Mouse (Mus musculus): ENCODE data around the gene Heatr6.

Gene Heatr6

GRCm38 (mm10) chr11:83747376-83748265, 5.9 kb upstream of the Heatr6 start:
- DNase-seq (ENCODE audit: low read depth, low spot score), result no peak

DNA sequence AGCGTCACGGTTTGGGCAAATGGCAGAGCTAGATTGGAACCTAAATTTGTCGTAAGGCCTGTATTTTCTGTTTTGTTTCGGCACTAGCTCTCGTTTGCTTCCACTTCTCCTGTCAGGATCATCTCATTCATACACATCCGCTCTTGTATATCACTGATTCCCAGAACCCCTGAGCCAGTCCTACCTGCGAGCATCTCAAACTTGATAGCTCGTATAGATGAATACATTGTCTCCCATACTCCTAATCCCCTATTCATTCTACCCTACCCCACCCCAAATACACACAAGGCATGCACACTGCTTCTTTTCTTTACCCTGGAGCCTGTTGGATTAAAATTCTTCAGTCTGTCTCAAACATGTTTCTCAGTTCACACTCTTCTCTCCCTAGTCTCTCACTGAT, 731 bp downstream of the Heatr6 start:
- no peak for DNase-seq (ENCODE audit: low read depth, low spot score)

DNA sequence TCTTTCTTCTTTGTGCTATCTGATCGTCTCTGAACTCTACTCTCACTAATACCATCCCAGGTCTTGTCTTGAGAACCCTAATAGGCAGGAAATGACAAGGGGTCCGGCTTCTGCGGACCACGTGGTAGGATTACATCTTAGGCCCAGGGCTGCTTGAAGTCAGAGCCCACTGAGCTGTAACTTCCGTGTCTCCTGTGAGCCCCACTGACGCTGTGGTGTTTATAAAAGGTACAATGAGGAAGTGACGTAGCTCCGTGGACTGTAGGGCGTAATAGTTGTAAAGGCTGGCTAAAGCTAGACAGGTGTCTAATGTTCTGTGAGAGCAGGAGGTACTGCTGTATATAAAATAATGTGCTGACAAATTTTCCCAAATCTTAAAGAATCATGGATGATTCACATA, 13.8 kb downstream of the Heatr6 start:
- DNase-seq (ENCODE audit: low read depth, low spot score), result no peak

DNA sequence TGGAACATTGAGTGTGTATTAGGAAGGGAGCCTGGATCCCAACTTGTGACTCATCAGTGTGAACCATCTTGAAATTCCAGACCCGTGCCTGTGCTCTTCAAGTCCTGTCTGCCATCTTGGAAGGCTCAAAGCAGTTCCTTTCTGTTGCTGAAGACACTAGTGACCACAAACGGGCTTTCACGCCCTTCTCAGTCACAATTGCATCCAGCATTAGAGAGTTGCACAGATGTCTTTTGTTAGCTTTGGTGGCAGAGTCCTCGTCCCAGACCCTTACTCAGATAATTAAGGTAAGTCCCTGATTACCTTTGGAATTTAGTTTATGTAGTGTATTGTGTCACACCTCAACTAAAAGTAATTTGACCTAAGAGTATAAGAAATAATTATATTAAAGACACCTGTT, 15.5 kb downstream of the Heatr6 start:
- no peak for DNase-seq (ENCODE audit: low read depth, low spot score)

- no peak for DNase-seq (ENCODE audit: low read depth, low spot score)
Measured at GRCm38 (mm10) chr11:83771014-83771413, 17.5 kb downstream of the Heatr6 start.

DNA sequence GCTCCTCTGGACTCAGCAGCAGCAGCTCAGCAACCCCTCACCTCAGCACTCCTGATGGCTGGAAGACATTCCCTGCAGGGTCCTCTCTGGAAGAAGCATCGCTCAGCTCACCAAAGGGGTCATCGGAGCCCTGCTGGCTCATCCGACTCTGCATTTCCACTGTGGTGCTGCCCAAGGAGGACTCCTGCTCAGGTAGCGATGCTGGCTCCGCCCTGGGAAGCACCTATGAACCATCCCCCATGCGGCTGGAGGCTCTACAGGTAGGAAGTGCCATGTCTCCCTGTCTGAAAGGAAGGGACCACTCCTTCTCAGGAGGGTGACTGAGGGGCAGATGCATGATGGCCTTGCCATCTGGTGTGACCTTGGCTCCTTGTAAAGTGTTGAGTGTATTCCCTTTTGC, 18.8 kb downstream of the Heatr6 start:
- no peak for DNase-seq (ENCODE audit: low read depth, low spot score)

DNA sequence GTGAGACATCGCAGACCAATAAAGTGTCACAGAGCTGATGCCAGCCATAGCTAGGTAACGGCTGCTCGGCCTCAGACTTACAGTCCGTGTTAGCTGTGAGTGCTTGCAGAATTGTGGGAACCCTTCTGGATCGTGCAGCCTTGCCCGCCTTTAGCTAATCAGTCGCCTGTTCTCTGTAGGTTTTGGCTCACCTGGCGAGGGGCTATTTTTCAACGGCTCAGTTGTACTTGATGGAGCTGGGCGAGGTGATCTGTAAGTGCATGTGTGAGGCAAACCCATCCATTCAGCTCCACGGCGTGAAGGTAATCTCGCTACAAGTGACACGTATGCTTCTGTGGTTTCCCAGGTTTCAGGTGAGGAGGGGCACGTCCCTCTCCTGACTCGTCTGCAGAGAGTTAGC, 20.2 kb downstream of the Heatr6 start:
- no peak for DNase-seq (ENCODE audit: low read depth, low spot score)

- no peak for DNase-seq (ENCODE audit: low read depth, low spot score)
Measured at GRCm38 (mm10) chr11:83774324-83774723, 20.8 kb downstream of the Heatr6 start.

DNA sequence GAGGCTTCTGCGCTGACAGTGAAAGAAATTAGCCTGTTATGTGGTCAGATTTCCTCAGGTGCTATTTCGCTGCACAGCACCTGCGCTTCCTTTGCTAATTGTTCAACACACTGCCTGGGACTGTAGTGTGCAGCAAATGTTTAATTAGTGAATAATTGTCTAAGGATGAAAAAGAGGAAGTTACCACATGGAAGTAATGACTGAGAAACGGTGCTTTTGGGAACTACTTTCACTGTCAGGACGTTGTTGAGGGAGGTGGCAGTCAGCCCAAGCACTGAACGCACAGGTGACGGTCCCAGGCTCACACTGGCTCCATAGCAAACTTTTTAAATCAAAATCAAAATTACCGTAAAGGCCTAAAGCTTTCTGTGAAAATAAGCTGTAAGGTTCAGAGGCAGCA, 23.3 kb downstream of the Heatr6 start:
- DNase-seq (ENCODE audit: low read depth, low spot score), result no peak

GRCm38 (mm10) chr11:83783931-83784600, 30.6 kb downstream of the Heatr6 start:
- DNase-seq (ENCODE audit: low read depth, low spot score), result no peak

DNA sequence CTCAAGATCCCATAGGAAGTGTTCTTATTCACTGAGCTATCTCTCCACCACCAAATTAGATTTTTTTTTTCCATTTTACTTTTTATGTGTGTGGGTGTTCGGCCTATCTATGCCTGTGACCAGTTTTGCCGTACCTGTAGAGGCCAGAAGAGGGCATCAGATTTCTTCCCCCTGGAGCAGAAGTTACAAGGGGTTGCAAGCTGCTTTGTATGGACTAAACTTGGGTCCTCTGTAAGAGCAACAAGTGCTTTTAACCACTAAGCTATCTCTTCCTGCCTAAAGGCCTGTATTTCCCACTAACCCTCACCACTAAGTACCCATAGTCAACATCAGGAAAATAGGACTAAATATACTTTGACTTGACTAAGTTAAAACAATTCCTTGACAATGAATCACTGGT, 31.2 kb downstream of the Heatr6 start:
- no peak for DNase-seq (ENCODE audit: low read depth, low spot score)

GRCm38 (mm10) chr11:83785366-83785765, 31.9 kb downstream of the Heatr6 start:
- peak; percentile 81 for DNase-seq (ENCODE audit: low read depth, low spot score)

GRCm38 (mm10) chr11:83786835-83787234, 33.3 kb downstream of the Heatr6 start:
- no peak for DNase-seq (ENCODE audit: low read depth, low spot score)

DNA sequence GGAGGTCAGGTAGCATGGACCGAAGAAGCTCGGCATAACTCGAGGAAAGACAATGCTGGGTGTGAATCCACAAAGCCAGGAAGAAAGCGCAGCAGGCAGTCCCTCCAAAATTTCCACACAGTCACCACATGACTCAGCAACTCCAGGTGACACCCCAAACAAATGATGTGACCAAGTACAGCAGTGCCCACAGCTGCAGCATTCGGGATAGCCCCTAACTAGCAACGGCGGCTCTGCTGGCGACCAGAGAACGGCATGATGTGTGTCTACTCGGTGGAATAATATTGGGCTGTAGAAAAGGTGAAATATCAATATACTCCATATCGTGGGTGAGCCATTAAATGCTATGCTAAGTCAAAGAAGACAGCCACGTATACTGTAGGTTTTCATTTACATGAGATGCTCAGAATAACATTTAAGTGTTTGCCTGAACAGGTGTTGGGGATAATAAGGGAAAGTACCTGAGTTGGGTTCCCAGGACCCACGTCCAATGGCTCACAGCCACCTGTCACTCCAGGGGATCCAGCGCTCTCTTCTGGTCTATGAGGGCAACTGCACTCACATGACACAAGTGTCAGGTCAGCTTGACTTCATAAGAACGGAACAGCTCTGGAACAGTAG, 34.0 kb downstream of the Heatr6 start:
- no peak for DNase-seq (ENCODE audit: low read depth, low spot score)

DNA sequence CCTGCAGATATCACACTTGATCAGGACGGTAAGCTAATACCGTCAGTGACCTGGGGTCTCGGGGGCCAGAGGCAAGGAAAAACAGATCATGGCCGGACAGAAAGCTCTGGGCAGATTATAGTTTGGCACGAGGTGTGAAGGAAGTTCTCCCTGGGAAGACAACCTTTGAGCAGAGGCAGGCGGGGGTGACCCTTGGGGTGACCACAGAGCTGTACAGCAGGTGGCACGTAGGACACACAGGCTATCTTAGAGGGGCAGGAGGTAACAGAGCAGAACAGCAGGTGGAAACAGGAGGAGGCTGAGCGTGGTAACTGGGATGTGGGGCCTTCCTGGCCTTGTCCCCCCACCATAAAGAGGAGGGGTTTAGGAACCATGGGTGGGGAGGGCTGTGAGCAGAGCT, 34.8 kb downstream of the Heatr6 start:
- no peak for DNase-seq (ENCODE audit: low read depth, low spot score)

DNA sequence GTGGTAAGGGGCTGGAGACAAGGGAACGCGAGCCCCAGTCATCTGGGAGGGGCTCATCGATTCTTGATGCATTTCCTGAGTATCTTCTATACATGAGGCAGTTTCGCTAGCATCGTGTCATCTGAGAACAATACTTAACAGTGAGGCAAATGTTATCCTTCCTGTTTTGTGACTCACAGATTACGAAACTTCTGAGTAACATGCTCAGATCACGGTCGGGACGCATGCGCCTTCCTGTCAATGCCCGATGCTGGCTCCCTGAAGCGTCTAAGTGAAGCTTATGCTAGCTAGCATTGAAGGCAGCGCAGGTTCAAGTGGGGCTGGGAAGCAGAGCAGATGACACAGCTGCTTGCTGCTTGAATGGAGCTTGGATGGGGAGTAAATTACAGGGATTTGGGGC, 35.8 kb downstream of the Heatr6 start:
- no peak for DNase-seq (ENCODE audit: low read depth, low spot score)

DNA sequence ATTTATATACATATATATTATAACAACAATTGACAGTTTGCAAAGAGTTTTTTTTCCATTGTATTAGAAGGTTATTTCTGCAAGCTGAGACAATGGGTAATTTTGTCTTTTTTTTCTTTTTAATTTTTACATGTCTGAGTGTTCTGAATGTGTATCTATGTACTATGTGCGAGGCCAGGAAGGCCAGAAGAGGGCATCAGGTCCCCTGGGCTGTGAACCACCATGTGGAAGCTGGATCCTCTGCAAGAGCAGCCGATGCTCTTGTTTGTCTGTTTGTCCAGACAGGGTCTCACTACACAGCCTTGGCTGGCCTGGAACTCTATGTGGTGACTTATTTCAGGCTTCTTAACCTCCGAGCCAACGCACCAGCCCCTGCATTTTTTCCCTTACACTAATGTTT, 37.6 kb downstream of the Heatr6 start:
- no peak for DNase-seq (ENCODE audit: low read depth, low spot score)

DNA sequence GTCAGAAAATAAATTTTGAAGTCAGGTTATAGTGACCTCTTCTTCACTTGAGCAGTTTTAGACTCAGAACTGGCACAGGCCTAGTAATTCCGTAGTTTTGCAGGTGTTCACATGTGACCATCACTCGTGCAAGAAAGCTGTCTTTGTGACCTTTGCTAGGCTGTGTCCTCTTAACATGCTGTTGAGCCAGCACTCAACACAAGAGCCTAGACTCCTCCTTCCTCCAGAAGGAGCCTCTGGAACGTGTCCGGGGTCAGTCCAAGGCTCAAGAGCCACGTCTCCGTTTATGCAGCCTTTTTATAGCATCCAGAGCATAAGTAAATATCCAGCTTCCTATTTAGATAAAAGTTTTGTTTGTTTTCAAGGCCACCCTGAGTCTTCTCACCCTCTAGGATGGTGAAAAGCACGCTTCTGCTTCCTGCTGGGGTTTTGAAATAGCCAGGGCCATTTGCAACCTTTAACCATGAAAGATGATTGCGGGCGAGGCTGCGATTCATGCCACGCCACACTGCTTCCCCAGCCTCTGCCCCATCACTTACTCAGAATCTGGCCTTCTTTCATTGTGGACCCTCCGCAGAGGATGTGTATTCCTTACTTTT, 38.9 kb downstream of the Heatr6 start:
- no peak for DNase-seq (ENCODE audit: low read depth, low spot score)

DNA sequence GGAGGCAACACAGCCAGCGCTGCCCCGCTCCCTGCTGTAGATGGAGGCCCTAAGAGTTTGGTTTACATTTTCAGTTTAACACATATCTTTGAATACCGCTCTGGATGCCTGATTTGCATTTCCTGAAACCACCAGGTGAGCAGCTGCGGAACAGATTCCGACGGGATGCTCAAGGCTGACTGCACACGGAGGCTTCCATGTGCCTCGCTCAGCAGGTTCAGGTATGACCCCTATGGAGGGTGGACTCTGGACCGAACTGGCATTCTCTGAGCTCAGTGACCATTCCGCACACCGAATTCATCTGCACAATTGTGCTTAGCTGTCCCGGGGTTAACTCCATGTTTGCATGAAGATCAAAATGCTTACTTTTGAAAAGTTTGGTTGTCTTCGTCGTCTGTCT, 39.8 kb downstream of the Heatr6 start:
- DNase-seq (ENCODE audit: low read depth, low spot score), result no peak

GRCm38 (mm10) chr11:83796112-83796511, 42.6 kb downstream of the Heatr6 start:
- no peak for DNase-seq (ENCODE audit: low read depth, low spot score)

- DNase-seq (ENCODE audit: low read depth, low spot score), result no peak
Measured at GRCm38 (mm10) chr11:83796980-83797608, 43.6 kb downstream of the Heatr6 start.

Measured in mesoderm, embryonic 11.5 days (tissue).